Mouse (Mus musculus) embryonic fibroblast, embryonic 13.5 days (primary cell): ENCODE measurements around the gene Sytl3.
"Not testable (repeated sequence)": the region's sequence is repeated elsewhere in the genome, so short reads cannot be mapped to it uniquely, and the experiment has no call there.

Experiments used
- CTCF ChIP-seq: IDR thresholded peaks from 2 replicates; pipeline ENCODE4 v1.5.1; 2011; ENCODE audit warnings: mild to moderate bottlenecking, control low read depth, low read length, moderate library complexity, borderline replicate concordance; ENCODE audit not compliant: insufficient read depth
- POLR2A ChIP-seq: IDR thresholded peaks from 2 replicates; pipeline ENCODE4 v1.6.1; 2011; ENCODE audit warnings: low read depth, mild to moderate bottlenecking, control low read depth, low read length, moderate library complexity

DNA sequence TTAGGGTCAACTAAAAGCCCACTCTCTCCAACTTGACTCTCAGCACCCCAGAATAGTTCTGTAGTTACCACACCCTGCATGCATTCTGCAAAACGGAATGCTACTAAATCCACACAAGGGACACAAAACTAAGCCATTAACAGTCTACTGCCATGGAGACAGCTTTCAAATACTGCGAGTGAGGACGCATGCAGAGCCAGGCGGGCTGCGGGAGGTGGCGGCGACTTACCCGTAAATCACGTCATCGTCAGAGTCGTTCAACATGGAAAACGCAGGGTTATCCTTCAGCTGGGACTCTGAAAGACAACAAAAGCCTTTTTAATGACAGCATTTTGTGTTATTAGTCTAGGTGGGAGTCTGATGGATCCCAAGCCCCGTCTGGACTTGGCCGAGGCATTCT lies 45.4 kb upstream of the Sytl3 start:
- TF ChIP-seq POLR2A, CTCF: not testable (repeated sequence)
